Mouse (Mus musculus) naive thymus-derived CD4-positive, alpha-beta T cell, adult 2 months (primary cell): ENCODE data around the gene Il18.

Experiments used
- DNase-seq: peaks from one replicate; pipeline ENCODE4 v3.0.0-alpha.2; 2011; ENCODE audit warnings: low read depth

Gene Il18

DNA sequence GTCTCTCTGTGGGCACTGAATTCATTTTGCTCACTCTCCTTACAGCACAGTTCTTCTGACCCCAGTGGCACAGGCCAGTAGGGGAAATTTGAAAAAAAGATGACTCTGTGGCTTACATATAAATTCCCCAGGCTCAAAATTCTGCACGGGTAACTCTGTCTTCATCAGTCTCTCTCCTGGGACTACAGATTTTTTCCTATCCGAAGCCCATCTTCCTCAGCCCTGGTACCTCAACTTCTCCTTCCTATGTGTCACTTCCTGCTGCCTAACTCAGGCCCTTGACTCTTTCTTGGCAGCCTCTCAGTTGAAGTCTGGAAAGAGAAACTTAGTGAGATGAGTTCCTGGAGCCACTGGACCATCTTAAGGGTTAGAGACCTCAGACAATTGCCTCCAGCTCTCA lies 1.1 kb upstream of the Il18 start:
- no peak for DNase-seq

DNA sequence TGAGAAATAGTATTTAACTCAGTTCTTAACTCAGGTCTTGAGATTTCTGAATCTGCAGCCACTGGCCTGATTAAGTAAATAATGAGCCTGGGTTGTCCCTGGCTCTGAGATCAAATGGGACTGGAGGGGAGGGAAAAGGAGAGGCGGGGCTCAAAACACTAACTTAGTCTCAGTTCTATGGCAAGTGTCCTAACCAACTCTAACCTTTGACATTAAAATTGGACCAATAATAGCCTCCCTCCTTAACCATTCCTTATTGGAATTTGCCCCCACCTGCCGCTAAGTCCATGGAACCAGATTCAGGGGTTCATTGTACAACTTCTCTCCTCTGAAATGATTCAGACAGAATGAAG lies 443 bp downstream of the Il18 start, which contains the start of gene Bco2:
Gene Bco2, minus strand, starts transcription at position 88 of the 353 bp plus-strand sequence.
- no peak for DNase-seq

DNA sequence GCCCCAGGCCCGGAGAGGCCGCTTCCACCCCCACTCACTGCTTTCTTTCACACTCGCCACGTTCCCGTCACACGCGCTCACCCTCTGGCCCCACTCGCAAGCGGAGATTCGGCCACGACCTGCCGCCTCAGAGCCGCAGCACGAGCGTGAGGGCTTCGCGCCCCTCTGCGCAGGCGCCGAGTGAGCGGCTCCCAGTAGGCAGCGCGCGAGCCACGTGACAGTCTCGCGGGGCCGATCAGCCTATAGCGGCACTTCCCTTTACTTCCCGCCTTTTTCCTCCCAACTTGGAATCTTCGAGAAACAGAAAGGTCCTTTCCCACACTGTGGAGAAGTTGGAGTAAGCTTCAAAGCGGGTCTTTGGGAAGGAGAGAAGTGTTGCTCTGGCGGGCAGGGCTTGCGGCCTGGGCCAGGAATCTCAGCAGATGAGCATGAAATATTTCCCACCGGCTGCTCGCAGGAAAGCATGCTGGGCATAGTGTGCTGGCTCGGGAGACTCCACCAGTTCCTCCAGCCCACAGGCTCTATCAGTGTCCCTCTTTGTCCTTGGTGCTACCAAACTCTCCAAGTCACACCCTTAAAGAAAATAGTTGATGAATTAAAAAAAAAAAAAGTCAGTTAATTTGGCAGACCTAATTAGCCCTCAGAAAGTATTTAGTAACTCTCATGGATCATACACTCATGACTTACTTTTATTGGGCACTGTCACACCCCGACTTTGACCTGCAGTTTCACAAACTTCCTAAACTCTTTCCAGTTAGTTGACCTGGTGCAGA lies 6.7 kb downstream of the Il18 start, which contains the start of gene Tex12:
Gene Tex12, minus strand, starts transcription at position 181 of the 773 bp plus-strand sequence.
- no peak for DNase-seq

DNA sequence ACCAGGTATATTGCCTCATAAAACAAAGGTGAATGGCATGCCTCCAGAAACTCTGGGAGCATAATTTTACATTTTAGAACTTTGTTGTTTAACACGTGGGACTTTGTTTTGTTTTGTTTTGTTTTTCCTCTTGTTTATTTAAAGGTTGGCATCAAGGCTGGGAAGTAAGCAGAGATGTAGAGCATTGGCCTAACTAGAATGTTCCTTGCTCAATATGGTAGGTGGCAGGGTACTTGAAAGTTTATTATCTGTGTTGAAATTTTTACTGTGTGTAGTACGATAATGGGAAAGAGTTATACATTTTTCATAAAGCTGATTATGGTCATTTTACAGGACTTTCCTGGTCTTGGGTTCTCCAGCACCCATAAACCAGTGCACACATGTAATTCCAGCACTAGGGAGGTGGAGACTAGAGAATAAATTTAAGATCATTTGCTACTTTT lies 7.3 kb downstream of the Il18 start:
- DNase-seq: no peak

DNA sequence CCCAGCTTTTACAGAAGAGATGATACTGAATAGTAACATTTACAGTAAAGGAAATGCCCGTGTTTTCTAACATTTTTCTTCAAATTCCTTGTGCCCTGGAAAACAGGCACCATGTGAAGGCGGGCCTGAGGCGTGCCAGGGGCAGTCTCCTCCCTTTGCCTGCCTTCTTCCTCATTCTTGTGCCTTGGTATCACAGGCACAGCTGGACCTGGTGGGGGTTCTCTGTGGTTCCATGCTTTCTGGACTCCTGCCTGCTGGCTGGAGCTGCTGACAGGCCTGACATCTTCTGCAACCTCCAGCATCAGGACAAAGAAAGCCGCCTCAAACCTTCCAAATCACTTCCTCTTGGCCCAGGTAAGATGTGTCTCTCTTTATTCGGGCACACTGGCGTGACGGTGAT lies 10.5 kb downstream of the Il18 start:
- DNase-seq: no peak

DNA sequence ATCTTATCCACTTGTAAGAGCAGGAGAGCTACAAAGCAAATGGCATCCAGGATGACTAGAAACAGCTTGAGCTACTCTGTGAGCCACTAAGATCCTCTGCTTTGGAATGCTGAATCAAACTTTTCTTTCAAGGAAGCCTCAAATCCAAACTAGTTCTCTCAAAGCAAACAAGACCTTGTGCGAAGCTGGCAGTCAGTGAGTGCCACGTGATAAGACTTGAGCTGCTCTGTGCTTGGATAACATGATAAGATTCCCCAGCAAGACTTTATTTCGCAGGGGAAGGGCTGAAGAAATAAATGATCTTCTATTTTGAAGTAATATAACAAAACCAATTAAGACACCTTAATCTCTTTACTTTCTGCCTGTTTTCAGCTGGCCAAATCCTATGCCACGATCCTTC lies 11.3 kb downstream of the Il18 start:
- DNase-seq: no peak

DNA sequence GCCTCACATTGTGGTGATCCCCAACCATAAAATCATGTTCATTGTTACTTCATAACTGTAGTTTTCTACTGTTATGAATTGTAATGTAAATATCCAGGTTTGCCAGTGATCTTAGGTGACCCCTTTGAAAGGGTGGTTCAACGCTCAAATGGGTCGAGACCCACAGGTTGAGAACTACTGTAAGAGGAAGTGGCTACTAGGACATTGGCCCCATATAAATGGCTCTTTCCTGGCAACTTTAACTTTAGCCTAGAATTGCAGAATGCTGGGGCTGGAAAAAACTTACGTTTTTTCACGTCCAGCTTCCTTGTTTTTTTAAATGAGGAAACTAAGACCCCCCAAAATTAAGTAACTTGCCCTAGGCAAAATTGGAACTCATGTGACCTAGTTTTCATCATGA lies 12.7 kb downstream of the Il18 start:
- DNase-seq: no peak

DNA sequence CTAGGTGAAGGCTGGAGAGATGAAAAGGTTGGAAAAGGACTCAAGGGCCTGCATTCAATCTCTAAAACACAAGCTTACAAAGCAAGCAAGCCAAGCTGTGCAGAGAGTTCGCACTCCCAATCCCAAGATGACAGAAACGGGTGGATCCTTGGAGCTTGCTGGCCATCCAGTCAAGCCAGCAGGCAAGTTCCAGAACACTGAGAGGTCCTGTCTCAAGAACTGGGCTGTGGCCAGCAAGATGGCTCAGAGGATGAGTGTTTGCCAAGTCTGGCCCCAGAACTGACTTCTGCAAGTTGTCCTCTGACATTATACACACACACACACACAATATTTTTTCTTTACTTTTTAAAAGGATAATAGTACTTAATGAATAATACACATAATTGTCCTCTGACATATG lies 13.3 kb downstream of the Il18 start:
- no peak for DNase-seq

DNA sequence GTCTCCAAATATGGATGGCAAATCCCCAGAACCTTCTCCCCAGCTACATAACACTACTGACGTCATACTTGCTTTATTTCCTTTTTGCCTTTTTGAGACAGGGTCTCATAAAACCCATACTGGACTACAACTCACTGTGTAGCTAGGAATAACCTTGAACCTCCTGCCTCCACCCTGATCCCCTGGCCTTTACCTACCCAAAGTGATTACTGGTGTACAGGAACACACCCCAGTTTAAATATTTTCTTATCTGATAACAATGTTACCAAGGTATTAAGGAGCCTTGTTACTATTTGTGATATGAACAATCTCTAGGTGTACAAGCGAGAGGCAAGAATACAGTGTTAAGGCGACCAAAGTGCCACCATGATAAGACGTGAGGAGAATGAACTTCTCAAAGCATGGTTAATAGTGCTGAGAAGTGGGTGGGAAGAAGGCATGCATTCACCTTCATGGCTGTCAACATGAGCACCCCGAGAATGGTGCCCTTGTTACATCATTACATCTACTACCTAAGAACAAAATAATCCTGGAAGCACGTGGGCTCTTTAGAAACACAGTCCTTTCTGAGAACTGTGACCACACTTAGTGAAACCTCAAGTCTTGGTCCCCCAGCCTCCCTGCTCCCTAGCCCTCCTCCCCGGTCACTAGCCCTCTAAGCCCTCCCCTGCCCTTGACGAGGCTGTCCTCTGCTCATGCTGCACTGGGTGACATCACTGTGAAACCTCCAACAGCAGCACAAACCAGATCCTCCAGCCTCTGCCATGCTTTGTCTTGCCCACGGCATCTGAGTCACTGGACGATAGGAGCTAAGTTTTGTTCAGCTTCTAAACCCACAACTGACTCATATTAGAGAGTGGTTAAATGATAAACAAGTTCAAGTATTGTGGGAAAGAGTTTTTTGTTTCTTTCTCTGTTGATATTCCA lies 15.2 kb downstream of the Il18 start:
- DNase-seq: no peak

DNA sequence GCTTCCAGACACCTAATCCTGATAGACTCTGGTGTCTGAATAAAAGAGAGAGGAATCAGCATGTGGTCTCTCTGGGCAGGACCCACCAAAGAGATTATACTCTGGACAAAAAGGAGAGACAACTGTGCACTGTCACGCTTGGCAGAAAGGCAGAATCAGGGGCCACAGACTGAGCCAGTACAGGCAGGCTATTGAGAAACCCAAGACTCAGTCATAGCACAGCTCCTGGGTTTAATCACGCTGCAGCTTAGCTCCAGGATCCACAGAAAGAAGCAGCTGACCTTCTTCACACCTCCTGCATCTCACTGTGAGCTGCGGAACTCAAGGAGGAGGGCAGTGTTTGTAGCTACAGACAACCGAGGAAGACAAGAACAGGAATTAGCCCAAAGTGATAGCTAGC lies 25.7 kb downstream of the Il18 start:
- no peak for DNase-seq

DNA sequence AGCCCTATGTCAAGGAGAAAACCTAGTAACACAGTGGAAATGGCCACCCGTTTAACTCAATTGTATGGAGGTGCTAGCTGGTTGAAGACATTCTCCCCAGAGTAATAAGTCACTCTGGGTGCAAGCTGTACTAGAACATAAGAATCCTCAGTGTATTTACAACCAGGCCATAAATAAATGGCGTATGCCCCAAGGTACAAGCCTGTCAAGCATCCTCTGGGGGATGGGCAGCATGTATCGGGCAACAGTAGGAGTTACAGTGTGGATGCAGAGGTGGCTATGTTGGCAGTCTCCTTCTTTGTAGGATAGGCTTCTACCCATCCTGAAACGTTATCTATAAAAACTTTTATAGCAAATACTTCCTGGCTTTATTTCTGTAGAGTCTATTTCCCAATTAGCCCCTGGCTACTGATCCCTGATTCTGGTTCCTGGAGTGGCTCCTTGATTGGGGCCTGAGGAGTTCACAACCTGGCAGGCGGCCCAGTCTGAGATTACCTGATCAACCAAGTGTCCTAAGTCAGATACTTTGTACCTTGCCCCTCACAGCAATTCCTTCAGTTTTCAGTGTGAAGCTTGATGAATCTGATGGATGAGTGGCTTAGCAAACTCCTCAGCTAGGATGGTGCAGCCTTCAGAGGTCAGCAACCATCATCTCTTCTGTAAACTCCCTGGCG lies 30.7 kb downstream of the Il18 start:
- DNase-seq: no peak

DNA sequence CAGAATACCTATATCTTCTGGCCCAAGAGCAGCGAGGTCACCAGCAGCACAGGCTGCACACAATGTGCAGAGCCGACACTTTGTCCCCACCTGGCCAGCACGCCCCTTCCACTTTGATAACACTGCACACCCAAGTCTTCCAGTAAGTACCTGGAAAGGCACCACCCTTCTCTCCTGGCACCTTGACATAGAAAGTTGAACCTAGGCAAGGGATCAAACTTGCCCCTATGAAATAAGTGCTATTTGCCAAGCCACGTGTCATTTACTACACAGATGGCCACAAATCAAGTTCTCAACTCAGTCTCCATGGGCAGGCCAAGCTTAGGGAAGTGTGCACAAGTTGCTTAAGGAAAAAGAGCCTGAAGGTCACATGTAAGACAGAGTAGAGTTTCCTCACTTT lies 32.3 kb downstream of the Il18 start:
- no peak for DNase-seq

DNA sequence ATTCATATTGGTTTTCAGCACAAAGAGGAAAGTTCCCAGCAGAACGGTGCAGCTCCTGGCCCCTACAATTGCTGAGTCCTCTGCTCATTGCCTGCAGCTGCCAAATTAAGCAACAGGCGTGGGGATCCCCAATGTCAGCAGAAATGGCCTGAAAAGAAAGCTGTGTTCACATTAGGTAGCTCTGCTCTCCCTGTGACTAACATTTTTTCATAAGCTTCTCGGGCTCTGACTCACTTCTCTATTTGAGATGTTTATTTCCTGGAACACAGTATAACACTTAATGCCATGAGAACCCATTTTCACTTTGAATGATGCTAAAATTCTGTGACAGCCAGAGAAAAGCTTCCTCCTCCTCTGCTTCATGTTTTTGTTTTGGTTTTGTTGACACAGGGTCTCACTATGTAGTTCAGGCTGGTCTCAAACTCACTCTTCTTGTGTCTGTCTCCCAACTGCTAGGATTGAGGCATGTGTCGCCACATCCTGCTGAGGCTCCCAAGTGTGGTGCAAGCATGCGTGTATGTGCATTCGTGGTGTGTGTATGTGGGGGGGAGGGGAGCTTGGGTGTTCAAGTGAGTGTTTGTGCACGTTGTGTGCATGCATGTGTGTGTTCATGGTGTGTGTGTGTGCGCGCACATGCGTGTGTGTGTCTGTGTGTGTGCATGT lies 36.4 kb downstream of the Il18 start:
- DNase-seq: no peak

DNA sequence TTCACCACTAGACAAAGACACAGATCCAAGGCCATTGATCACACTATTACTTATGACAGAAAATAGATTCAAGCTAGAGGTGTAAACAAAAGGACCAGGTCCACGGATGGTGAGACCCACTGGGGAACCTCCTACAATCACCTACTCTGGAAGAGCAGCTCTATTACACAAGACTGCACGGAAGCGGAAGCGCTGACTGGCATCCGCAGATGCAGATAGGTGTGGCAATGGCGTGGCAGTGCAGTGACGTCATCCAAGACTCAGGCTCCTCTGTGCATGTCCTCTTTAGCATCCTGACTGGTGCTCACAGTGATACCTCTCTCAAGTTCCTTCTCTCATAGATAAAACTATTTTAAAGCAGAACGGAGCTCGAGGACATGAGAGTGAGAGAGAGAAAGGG lies 38.3 kb downstream of the Il18 start:
- no peak for DNase-seq

DNA sequence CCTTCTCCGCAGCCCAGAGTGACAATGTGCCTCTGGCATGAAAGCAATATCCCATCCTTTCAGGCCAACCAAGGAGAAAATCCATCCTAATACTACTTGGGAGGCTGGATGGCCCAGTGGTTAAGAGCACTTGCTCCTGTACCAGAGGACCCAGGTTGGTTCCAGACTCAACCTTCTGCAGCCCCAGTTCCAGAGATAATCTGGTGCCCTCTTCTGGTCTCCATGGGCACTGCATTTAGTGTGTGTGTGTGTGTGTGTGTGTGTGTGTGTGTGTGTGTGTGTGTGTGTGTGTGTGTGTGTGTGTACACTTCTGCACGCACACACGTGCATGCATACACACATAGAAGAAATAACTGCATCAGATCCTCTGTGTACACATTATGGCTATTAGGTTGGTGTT lies 38.9 kb downstream of the Il18 start:
- DNase-seq: peak; percentile 72

DNA sequence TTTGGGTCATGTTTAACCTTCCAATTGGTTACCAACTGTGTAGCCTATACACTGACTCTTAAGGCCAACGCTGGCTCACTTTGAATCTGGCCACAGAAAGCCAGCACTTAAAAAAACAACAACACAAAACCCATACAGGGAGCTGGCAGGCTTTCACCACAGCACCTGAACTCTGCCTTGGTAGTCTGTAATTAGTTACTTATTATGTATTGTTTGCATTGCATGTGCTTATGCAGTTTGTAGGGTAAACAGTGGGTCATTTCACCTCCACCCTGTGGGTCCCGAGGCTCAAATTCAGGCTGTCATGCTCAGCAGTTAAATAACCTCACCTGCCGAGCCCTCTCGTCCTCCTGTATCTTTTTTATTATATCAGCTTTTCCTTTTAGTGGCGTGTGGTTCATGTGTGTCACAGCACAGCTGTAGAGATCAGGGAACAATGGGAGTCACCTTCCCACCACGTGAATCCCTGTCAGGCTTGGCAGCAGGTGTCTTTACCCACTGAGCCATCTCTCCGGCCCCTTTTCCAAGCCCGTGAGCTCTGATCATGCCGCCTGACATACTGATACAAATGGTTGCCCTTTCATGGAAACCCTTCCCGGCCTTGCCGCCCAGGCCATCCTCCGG lies 40.3 kb downstream of the Il18 start:
- no peak for DNase-seq

DNA sequence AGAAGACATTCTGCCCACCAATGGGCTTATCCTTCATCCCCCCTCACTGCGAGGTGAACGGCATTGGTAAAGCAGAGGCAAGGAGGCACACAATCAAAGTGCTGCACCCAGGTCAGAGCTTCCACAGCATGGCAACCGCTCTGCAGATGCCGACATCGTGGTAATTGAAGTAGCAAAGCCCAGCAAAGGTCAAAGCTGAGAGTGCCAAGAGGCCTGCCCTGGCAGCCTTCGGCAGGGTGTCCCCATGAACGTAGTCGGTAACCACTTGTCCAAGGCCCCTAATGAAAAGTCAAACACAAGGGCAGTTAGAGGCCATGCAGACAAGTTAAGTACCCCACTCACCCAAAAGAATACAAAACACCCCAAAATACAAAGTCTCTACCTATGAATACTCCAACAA lies 42.3 kb downstream of the Il18 start:
- DNase-seq: no peak

DNA sequence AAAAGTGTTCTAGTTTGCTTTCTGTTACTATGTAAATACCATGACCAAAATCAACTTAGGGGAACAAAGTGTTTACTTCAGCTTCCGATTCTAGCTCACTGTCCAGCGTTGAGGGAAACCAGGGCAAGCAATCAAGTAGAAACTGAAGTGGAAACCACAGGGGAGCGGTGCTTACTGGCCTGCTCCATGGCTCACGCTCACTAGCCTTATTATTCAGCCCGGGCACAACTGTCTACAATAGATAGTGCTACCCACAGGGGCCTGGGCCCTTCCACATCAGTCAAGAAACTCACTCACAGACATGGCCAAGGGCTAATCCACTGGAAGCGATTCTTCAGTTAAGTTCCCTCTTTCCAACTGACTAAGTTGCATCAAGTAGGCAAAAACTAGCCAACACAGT lies 46.9 kb downstream of the Il18 start:
- no peak for DNase-seq

DNA sequence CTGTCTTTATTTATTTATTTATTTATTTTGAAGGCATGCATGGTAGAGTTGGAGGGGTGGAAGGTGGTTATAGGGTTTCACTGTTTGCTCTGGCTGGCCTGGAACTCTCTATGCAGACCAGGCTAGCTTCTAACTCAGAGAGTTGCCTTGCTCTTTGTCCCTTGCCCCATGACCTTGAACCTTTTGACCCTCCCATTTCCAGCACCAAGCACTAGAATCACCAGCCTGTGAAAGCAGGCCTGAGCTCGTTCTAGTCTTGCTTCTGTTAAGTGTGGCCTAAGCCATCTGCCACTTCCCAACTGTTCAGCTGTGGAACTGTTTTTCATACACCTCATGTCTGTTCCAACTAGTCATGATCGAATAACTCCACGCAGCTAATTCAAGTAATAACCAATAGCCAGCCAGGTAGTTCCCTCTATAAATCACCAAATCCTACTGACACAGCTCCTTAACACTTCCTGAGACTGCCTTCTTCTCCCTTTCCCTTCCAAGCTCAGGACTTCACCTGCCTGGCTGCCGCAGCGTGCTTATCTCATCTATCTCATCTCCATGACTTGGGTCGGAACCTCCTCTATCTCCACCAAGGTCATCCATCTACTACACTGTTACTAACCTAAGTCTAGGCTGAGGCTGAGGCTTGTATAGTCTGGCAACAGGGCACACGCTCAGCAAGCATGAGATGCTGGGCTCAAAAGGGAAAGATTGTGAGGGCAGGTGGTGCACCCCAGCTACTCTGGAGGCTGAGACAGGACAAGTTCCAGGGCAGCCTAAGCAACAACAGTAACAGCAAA lies 47.6 kb downstream of the Il18 start:
- no peak for DNase-seq

DNA sequence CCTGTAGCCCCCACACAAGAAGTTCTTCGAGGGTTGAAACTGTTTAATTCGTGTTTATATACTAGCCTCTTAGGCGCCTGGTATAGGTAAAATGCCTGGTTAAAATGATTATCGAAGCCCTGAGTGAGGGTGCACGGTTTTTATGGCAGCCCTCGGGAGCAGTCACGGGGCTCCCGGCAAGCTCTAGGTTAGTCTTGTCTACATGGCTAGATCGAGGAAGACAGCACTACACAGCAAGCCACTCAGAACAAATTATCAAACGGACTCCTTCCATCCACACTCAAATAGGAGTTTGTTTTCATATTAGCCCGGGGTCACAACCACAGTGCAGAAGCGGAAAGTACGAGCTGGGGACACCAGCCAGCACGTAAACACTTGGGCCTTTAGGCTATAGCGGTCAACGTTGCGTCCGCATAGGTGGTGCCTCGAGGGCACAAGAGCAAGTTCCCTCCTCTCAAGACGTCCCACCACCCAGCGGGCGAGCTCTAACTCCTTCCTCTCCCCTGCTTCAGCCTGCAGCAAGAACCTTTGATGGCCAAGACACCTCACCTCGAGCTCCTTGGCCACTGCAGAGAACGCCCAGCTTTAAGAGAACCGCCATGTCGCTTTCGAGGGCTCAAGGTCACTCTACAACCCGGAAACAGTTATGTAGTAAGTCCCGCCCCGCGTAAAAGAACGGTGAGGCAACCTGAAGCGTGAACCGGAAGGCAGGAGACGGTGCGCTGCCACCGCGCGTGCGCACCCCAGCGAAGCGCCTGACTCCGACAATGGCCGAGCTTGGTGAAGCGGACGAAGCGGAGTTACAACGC lies 48.8 kb downstream of the Il18 start, which contains the start of the genes Sdhd and Timm8b:
Gene Sdhd, minus strand, starts transcription at position 624 of the 809 bp plus-strand sequence.
Gene Timm8b, plus strand, starts transcription at position 722 of the 809 bp plus-strand sequence.
- DNase-seq: peak; percentile 96
